Mouse (Mus musculus): Measurements from ENCODE around the gene Ush2a.

The Ush2a gene

DNA sequence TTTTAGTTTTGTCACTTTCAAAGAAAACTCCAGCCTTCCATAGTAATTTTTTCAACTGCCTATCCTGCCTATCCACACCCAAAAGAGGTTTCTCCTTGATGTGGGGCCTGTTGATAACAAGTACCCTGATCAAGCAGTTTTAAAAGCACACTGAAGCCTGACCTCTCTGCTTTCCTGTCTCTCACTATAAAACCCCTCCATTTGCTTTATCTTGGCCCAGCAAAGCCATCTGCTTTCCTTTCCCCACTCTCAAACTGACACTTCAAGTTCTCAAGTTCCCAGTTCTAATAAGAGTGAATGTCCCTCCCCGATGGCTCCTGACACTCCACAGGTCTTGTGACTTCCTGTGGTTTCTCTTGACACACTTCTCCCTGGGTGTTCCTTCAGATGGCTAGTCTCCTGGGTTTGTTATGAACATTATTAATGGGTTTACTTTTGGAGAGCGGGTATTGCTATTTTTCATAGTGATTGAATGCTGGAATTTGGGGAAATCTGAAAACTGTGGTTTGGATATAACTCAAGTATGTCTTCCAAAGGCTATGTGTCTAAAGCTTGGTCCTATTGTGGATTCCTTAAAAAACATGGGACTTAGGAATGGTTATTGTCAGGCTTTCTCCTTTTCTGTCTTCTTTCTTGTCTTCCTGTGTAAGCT lies 126.1 kb downstream of the Ush2a start:
- no peak for DNase-seq

GRCm38 (mm10) chr1:188390080-188390479 lies 128.3 kb downstream of the Ush2a start:
- no peak for DNase-seq

DNA sequence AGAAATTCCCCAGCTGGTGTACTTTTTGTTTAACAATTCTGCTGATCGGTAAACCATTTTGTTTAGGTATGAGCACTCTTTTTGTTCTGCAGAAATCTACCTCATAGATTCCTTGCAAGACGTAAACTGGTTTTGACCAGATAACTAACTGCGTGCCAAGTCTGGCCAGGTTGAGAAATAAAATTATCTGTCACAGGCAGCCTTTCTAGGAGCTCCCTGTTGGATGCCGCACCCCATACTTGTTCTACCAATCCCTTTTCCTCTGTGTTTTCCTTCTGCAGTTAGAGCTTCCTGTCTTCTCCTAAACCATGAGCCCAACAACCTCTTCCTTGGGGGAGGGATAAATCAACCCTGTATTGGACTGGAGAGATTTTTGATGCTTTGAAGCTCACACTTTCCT lies 145.4 kb downstream of the Ush2a start:
- no peak for DNase-seq

GRCm38 (mm10) chr1:188407613-188408386 lies 146.0 kb downstream of the Ush2a start:
- no peak for DNase-seq

- no peak for DNase-seq
Observed at GRCm38 (mm10) chr1:188410547-188410946, 148.7 kb downstream of the Ush2a start.

GRCm38 (mm10) chr1:188420543-188420942 lies 158.7 kb downstream of the Ush2a start:
- DNase-seq = no peak

DNA sequence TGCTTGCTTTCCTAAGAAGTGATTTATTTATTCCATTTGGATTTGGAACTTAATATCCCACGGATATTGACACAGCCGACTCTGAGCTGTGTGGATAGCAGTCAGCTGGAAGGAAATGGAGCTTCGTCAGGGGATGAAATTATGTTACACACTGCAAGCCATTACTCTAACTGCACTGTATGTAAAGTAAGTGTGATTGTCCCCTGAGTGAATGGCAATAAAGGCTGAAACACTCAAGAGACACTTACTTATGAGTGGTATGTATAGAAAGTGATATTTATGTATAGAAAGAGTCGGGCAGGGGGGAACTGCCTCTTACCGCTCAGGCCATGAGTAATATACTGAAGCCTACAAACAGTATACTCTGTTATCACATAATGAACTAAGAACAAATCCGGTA lies 166.3 kb downstream of the Ush2a start:
- no peak for DNase-seq

DNA sequence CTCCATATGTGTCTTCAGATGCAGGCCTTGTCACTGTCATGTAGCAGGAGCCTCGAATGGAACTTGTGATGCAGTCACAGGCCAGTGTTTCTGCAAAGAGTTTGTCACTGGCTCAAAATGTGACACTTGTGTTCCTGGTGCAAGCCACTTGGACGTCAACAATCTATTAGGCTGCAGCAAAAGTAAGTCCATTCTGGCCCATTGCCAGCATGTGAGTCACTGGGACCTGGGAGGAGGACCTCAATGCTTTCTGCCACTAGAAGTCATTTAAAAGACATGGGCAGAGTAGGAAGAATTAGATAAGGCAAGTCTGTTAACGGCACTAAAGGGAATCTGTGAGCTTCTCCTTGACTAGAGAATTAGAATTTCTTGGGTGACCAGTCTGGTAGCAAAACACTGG lies 168.9 kb downstream of the Ush2a start:
- DNase-seq = no peak

GRCm38 (mm10) chr1:188447964-188448363 lies 186.1 kb downstream of the Ush2a start:
- no peak for DNase-seq

GRCm38 (mm10) chr1:188456466-188457175 lies 194.8 kb downstream of the Ush2a start:
- DNase-seq = no peak

- no peak for DNase-seq
Observed at GRCm38 (mm10) chr1:188457221-188458008, 195.6 kb downstream of the Ush2a start.

DNA sequence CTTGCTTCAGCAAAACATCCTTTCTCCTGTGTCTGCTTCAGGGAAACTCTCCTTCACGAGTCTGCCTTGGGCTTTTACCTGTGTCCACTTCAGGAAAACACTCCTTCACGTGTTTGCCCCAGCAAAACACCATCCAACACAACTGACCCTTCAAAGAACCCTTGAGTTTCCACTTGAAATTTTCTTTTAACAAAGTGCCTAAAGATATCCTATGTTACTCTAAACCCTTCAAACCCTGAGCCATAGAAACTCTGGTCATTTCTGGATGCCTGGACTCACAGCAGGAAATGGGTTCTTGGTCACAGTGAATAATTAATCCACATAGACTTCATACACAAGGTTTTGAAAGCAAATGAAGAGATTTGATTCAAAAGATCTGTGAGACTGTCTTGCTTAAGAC lies 199.4 kb downstream of the Ush2a start:
- DNase-seq = no peak

- no peak for DNase-seq
Observed at GRCm38 (mm10) chr1:188464653-188465052, 202.8 kb downstream of the Ush2a start.

DNA sequence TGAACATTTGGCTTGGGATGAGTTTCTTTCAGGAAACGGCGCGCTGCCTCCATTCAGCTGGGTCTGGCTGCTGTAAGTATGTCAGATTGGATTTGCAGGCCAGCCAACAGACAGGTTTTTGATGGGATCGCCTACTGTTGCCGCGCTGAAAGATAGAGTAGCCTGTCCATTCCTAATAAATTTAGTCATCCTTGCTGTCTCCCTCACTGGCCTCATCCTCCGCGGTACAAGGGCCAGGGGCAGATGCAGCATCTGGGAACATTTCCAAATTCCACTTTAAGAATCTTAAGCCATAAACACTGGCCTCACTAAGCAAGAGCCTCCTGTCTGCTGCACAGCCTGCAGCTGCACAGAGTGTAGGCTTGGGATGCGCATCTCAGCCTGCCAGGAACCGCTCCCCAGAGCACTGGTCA lies 206.6 kb downstream of the Ush2a start:
- DNase-seq = peak; percentile 9

DNA sequence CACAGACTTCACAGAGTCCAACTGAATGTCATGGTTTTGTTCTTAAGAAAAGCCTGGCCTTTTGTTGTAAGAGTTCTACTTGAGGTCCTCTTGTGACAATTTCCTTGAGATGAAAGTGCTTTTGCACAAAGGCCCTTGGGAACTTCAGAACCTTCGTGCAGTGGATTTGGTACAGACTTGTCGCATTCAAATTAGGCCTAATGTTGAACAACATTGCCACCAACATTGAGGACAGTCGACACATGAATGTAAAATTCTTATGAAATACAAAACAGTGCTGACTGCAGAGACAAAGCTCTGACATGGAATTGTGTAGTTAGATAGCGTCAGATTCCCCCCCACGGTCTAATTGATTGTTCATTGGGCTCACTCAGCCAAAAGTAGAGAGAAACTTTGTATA lies 243.1 kb downstream of the Ush2a start:
- no peak for DNase-seq

DNA sequence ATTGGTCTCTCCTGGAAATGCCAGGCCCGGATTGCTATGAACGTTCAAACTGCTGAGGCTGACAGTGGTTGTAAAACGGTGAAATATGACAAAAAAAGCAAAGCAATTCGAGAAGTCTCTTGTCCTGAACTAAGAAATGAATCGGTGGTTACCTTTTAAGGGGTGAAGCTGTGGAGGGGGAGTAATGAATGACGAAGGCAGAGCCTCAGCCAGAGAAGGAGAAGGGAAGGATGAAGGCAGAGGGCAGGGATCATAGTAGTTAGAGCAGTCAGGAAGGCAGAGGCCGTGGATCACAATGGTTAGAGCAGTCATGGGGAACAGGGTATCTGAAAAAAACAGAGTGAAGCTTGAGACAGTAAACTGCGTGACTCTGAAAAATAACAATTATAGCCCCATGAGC lies 257.0 kb downstream of the Ush2a start:
- no peak for DNase-seq

DNA sequence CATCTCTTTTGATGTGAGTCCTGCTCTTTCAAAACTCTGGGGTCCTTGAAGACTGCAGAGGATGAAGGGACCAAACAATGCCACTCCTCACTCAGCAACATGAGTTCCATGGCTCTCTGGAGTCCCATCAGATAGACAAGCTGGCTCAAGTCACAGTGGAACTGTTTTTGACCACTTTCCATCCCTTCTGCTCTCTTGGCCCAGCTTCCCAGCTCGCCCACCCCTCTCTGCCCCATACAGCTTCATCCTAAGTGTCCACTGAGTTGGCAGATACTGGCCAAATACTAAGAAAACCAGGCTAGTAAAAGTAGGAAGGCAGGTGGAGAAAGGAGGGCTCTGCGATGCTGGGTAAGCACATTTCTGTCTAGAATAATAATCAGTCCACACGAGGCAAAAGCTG lies 265.6 kb downstream of the Ush2a start:
- DNase-seq = no peak

GRCm38 (mm10) chr1:188529606-188530131 lies 267.8 kb downstream of the Ush2a start:
- DNase-seq = no peak

GRCm38 (mm10) chr1:188537021-188537420 lies 275.2 kb downstream of the Ush2a start:
- no peak for DNase-seq

- no peak for DNase-seq
Observed at GRCm38 (mm10) chr1:188539621-188540020, 277.8 kb downstream of the Ush2a start.

- no peak for DNase-seq
Observed at GRCm38 (mm10) chr1:188541492-188541891, 279.7 kb downstream of the Ush2a start.

DNA sequence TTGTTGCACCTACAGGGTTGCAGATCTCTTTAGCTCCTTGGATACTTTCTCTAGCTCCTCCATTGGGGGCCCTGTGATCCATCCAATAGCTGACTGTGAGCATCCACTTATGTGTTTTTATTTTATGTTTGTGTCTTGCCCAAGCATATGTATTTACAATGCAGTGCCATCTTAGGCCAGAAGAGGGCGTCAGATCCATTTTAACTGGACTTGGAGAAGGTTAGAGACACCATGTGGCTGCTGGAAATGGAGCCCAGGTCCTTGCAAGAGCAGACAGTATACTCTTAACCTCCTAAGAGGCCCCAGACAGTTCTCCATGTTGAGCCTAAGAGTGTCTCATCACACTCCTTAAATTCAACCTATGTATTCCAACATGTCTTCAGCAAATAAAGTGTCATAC lies 281.5 kb downstream of the Ush2a start:
- DNase-seq = no peak

GRCm38 (mm10) chr1:188549686-188550085 lies 287.9 kb downstream of the Ush2a start:
- DNase-seq = no peak
